Mouse (Mus musculus) heart, postnatal 14 days (tissue): ENCODE data around the gene Chd1l. TPM values are rescaled to one million over a fixed set of nuclear protein-coding genes. Genes with fewer than 3 reads are reported as not detected.
A peak's percentile ranks its signal among the peaks of the same experiment; 100 is the strongest.

Experiments used
- DNase-seq, 2 experiments: peaks; one replicate each; pipeline ENCODE4 v3.0.0; 2021 to 2022
- intact Hi-C: fragments of 180-260 bp; cut with DNase I; formaldehyde crosslinking; loops from one replicate; pipeline ENCODE4 v1.15.1; 2025
- total RNA-seq, 2 experiments: library from RNA; stranded (reverse); gene quantifications; 2 replicates each; pipeline ENCODE4 v1.2.3; 2021

Gene Chd1l
- total RNA-seq, 2 experiments from 2014 or later: 9.3 to 10.1 TPM

- no peak for DNase-seq
- intact Hi-C loops: no loop called here
Measured at GRCm38 (mm10) chr3:97540171-97540570, 69.8 kb downstream of the Chd1l start.

GRCm38 (mm10) chr3:97538634-97539033 is 71.4 kb downstream of the Chd1l start:
- no peak for DNase-seq
- intact Hi-C loops: no loop called here

DNA sequence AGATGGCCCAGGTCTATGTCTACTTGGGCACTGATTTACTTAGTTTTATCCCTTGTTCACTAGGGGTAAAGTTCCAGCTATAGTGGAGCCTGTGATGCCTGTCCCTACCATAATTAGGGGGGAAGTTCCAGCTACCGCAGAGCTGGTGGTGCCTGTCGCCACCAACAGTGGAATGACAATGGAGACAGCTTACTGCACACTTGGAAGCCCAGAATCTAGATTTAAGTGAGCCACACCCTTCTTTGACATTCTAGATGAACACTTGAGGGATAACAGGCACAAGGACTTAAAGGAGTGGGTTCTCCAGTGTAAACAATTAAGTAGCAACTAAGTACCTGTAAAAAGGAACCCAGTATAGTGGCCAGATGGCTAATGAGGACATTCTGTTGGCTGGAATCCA is 73.0 kb downstream of the Chd1l start:
- no peak for DNase-seq
- intact Hi-C loops: no loop called here

DNA sequence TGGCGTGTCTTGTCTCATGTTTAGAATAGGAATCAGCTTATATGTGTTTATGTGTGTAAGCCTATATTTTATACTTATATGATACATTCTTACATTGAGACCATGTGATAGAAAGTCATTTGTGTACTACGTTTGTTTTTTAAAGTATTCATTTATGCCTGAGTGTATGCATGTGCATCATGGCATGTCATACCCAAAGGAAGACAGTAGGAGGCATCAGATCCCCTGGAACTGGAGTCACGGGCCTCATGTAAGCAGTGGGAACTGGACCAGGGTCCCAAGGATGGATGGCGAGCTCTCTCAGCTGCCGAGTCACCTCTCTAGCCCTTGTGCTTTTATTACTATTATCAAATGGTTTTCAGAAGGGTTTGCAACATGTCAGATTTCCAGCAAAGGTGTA is 74.3 kb downstream of the Chd1l start:
- intact Hi-C loops: no loop called here
- DNase-seq: no peak

DNA sequence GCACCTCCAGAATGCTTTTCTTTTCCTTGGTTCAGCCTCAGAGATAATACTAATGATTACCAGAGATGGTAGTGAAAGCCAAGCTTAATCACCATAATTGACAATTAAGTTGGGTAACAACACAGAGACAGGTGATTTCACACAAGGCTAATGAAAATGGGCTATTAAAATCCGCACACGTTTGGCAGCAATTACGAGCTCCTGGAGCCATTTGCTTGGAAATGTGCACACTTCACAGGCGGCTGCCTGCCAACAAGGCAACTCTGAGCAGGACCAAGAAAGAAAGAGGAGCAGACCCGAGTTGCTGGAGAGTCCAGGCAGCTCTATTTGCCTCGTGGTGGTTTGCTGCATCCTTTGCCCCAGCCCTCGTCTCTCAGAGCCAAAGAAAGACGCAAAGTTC is 84.5 kb downstream of the Chd1l start:
- no peak for DNase-seq
- intact Hi-C loops: no loop called here

GRCm38 (mm10) chr3:97524835-97525234 is 85.2 kb downstream of the Chd1l start:
- intact Hi-C loops: no loop called here
- DNase-seq: peak in 1 of 2 experiments; percentile 9

DNA sequence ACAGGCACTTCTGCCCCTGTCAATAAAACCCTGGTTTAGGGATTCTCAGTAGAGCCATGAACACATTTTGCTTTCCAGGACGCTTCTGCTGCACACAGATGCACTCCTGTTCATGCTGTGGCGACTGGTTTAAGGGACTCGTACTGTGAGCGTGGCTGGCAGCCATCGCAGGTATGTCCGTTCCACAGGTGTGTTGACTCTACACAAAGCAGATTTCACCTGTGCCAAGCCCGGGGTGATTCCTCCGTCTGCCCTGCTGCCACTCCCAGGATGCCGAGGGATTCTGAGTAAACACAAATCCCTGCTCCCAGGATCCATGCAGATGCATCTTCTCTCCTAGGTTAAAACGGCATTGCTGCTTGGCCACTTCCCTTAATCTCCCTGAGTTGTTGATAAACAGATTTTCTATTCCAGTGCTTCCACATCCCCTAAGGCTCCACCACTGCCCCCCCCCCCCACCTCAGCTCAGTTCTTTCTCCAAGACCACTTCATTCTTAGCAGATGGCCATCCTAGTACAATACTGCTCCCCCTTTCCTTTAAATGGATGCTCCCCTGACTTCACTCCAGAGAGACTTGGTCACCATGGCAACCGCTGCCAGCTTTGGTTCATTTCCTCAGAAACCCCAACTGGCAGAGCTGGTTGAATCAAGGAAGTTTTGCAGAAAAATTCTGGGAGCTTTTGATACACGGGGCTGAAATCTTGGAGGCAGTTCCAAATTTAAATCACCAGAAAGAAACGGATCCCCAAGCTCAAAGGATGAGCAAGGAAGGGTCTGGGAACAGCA is 87.9 kb downstream of the Chd1l start:
- intact Hi-C loops: no loop called here

DNA sequence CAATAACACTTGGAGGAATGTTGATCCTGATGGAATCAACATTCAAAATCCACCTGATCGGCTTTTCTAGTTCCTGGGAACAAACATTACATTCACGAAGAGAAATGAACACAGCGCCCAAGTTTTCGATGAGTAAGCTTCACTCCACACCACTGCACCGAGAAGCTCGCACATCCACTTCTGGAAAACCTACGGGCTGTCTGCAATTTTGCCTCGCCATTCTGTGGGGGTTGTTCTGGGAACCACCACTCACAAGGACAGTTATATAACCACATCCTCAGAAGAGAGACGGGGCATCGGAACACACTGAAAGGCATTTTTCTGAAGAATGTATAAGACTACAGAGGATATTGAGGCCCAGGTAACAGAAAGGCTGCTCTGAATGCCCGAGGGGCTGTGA is 90.1 kb downstream of the Chd1l start:
- intact Hi-C loops: no loop called here
- no peak for DNase-seq

More for the DNA sequence above, 87.9 kb downstream of the Chd1l start:
- no peak for DNase-seq

- intact Hi-C loops: no loop called here
- no peak for DNase-seq
Measured at GRCm38 (mm10) chr3:97512296-97512695, 97.7 kb downstream of the Chd1l start.

Other genes with a start within 250 kb of the Chd1l start
- gene Olfr1402, start 188.2 kb downstream of the Chd1l start, total RNA-seq: not detected
- 1 to 10 TPM; 8.0 to 9.6 TPM for gene Fmo5, start 18.6 kb upstream of the Chd1l start, total RNA-seq
- gene Prkab2, start 48.0 kb upstream of the Chd1l start, total RNA-seq: 10 to 100 TPM; 17.3 to 19.6 TPM
- gene Gm17651, start 64.5 kb upstream of the Chd1l start, total RNA-seq: not detected